Mouse (Mus musculus): Measurements from ENCODE around the gene Vasp. TPM values are rescaled to one million over a fixed set of nuclear protein-coding genes. Genes with fewer than 3 reads are reported as not detected.
A peak's percentile ranks its signal among the peaks of the same experiment; 100 is the strongest.

The Vasp gene
- total RNA-seq (2021) (10 to 100 TPM; 25.1 to 30.8 TPM), polyA plus RNA-seq (2012; rRNA removed) (43.3 and 51.5 TPM in 2 replicates)
- long read RNA-seq, partial matches to known transcripts: 0 of 4 reads
- long read RNA-seq, other reads (novel, unspliced or antisense): 1 of 4 reads

DNA sequence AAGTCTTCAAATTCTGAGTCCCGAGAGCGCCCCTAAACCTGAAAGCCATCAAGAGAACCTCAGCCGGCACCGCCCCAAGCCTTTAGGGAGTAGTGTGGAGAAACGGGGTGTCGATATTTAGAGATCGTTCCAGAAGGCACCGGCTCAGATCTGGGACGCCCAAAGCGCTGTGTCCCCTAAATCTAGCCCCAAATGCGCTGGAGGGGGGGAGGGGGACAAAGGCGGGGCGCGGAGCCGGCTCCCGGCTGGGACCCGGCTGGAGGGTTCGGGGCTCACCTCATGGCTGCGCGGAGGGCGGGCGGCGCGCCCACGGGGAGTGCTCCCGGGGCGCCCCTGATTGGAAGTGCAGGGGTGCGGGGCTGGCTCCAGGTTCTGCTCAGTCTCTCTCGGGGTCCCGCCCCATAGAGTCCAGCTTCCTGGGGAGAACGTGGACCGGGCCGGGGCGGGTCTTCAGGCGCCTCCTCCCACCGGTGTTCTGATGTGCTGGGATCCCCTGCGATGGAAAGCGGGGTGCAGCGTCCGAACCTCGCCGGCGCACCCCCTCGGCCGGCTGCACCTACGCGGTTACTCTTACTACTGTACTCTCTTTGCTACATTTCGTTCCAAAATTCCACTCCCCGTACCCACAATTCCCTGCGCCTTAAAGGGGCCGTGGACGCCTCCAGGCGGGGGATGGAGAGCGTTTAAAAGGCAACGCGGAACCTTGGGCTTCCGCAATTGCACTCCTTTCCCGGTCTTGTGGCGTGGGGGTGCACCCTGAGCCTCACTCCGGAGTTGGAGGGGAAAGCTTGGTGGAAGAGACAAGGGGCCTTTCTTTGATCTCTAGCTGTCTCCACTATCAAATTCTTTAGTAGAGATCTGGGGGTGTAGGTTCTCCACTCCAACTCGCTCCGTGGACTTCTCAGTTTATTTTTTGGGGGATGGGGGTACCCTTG lies at the start of gene Vasp:
TSS of gene Vasp (minus strand) at position 580 of the 935 bp plus-strand sequence.
- WGBS: under 1% methylated on average over 62 of the region's 62 CpGs
- Histone ChIP-seq H3K9ac (ENCODE audit: low read depth, low read length) (peak within 1 kb of the TSS; percentile 93), H3K36me3 (ENCODE audit: control insufficient read depth, insufficient read depth, low read length) (peaks cover 5% of the 10 kb centered on the region; the same call in 1 of the 2 replicates), H3K4me1 (ENCODE audit: control insufficient read depth, insufficient read depth, low read length) (peaks cover 16% of the 10 kb centered on the region), H3K27ac (peak within 1 kb of the TSS; percentile 90), H3K79me2 (replicated peaks; ENCODE audit: control insufficient read depth, insufficient read depth, low read length) (peaks cover 3% of the 10 kb centered on the region), H3K4me3 (peak within 1 kb of the TSS; percentile 65), H3K27me3 (ENCODE audit: control insufficient read depth, insufficient read depth, low read length) (no peaks in the 10 kb centered on the region)
- no peak for TF ChIP-seq CTCF (IDR thresholded peaks at IDR 0.05)
- peak; percentile 90 for TF ChIP-seq POLR2A (IDR thresholded peaks at IDR 0.05; ENCODE audit: insufficient read depth, low read depth, low read length)
- intact Hi-C loops (cut with DNase I): loop anchor here (2.0 to 5.0 kb wide), 2 partner anchors 43 to 59 kb away; partner anchors contain the start of genes Gpr4 and Opa3
- DNase-seq: peak; percentile 91 to 92

DNA sequence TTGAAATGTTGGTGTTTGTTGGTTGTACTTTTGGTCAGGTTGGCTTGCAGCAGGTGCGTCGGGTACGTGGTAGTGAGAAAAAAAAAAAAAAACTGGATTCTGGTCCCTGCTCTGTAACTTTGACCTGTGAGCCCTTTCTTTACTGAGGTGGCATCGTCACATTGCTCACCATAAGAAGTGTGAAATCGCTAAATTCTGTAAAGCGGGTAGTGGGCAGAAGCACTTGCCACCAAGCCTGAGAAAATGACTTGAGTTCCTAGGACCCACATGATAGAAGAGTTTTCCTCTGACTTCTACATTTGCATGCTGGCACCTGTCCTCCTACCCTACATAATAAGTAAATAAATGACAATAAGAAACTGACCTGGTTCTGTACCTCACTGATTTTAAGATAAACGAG lies 49.0 kb upstream of the Vasp start:
- H3K4me3 ChIP-seq: no peak overlapping the region
- intact Hi-C loops (cut with DNase I): no loop called here
- no peaks in the 10 kb centered on the region for H3K79me2 ChIP-seq (replicated peaks; ENCODE audit: control insufficient read depth, insufficient read depth, low read length)
- DNase-seq: no peak
- TF ChIP-seq CTCF (IDR thresholded peaks at IDR 0.05) (no peak), POLR2A (IDR thresholded peaks at IDR 0.05; ENCODE audit: insufficient read depth, low read depth, low read length) (no peak), EP300 (IDR thresholded peaks at IDR 0.05; ENCODE audit: insufficient read depth, low read depth, low read length) (no peak)
- peaks cover 12% of the 10 kb centered on the region for H3K4me1 ChIP-seq (ENCODE audit: control insufficient read depth, insufficient read depth, low read length)
- WGBS: 45% methylated on average over 7 of the region's 7 CpGs
- no peaks in the 10 kb centered on the region for H3K27me3 ChIP-seq (ENCODE audit: control insufficient read depth, insufficient read depth, low read length)
- peak overlapping the region; percentile 71 for H3K27ac ChIP-seq
- H3K36me3 ChIP-seq (ENCODE audit: control insufficient read depth, insufficient read depth, low read length): no peaks in the 10 kb centered on the region
- H3K9ac ChIP-seq (ENCODE audit: low read depth, low read length): no peak overlapping the region

DNA sequence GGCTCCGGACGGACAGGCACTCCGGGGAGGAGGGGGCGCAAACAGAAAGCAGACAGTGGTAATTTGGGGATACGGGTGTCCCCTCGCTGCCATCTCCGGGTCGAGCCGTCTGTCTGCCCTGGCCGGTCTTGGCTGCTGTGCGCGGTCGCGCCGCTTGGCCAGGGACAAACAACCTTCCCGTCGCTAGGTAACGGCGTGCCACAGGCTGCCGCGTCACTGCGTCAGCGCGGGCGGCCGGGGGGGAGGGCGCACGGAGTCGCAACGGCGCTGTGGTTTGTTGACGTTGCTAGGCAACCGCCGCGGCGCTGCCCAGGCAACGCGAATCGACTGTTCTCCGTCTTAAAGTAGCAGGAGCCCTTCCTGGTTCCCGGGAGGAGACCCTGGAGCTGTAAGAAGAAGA lies 48.3 kb upstream of the Vasp start:
- 1% methylated on average over 41 of the region's 41 CpGs for WGBS
- H3K27me3 ChIP-seq (ENCODE audit: control insufficient read depth, insufficient read depth, low read length): no peaks in the 10 kb centered on the region
- peak overlapping the region; percentile 82 for H3K27ac ChIP-seq
- peak; percentile 54 for TF ChIP-seq CTCF (IDR thresholded peaks at IDR 0.05)
- peak; percentile 72 for TF ChIP-seq EP300 (IDR thresholded peaks at IDR 0.05; ENCODE audit: insufficient read depth, low read depth, low read length)
- TF ChIP-seq POLR2A (IDR thresholded peaks at IDR 0.05; ENCODE audit: insufficient read depth, low read depth, low read length): peak; percentile 68
- H3K4me1 ChIP-seq (ENCODE audit: control insufficient read depth, insufficient read depth, low read length): peaks cover 12% of the 10 kb centered on the region
- peak; percentile 96 to 98 for DNase-seq
- intact Hi-C loops (cut with DNase I): no loop called here
- peak overlapping the region; percentile 55 for H3K4me3 ChIP-seq
- no peaks in the 10 kb centered on the region for H3K36me3 ChIP-seq (ENCODE audit: control insufficient read depth, insufficient read depth, low read length)
- H3K79me2 ChIP-seq (replicated peaks; ENCODE audit: control insufficient read depth, insufficient read depth, low read length): no peaks in the 10 kb centered on the region
- H3K9ac ChIP-seq (ENCODE audit: low read depth, low read length): peak overlapping the region; percentile 67

GRCm38 (mm10) chr7:19319458-19319857 lies 47.8 kb upstream of the Vasp start:
- peak overlapping the region; percentile 55 for H3K4me3 ChIP-seq
- intact Hi-C loops (cut with DNase I): no loop called here
- H3K79me2 ChIP-seq (replicated peaks; ENCODE audit: control insufficient read depth, insufficient read depth, low read length): no peaks in the 10 kb centered on the region
- peak in 1 of 2 experiments; percentile 49 for DNase-seq
- TF ChIP-seq CTCF (IDR thresholded peaks at IDR 0.05) (no peak), POLR2A (IDR thresholded peaks at IDR 0.05; ENCODE audit: insufficient read depth, low read depth, low read length) (no peak), EP300 (IDR thresholded peaks at IDR 0.05; ENCODE audit: insufficient read depth, low read depth, low read length) (no peak)
- H3K27ac ChIP-seq: peak overlapping the region; percentile 82
- 28% methylated on average over 9 of the region's 9 CpGs for WGBS
- H3K27me3 ChIP-seq (ENCODE audit: control insufficient read depth, insufficient read depth, low read length): no peaks in the 10 kb centered on the region
- H3K9ac ChIP-seq (ENCODE audit: low read depth, low read length): peak overlapping the region; percentile 67
- H3K4me1 ChIP-seq (ENCODE audit: control insufficient read depth, insufficient read depth, low read length): peaks cover 12% of the 10 kb centered on the region
- no peaks in the 10 kb centered on the region for H3K36me3 ChIP-seq (ENCODE audit: control insufficient read depth, insufficient read depth, low read length)

DNA sequence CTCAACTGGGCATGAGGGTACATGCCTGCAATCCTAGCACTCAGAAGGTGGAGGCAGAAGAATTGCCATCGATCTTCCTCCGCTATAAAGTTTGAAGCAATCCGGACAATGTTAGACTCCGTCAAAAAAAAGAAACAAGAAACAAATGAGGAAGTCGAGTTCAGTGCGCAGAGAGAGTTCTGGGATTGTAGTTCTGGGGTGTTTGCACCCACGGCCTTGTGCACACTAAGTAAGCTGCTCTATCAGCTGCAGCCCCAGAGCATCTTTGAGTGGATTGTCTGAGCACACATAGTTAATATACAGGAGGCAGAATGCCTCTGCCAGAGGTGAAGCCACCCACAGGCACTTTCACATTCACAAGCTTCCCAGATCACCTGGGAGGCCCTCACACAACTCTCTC lies 47.1 kb upstream of the Vasp start:
- 90% methylated on average over 7 of the region's 7 CpGs for WGBS
- TF ChIP-seq CTCF (IDR thresholded peaks at IDR 0.05): no peak
- no peak for TF ChIP-seq POLR2A (IDR thresholded peaks at IDR 0.05; ENCODE audit: insufficient read depth, low read depth, low read length)
- TF ChIP-seq EP300 (IDR thresholded peaks at IDR 0.05; ENCODE audit: insufficient read depth, low read depth, low read length): no peak
- intact Hi-C loops (cut with DNase I): no loop called here

GRCm38 (mm10) chr7:19318201-19318600 lies 46.6 kb upstream of the Vasp start:
- Histone ChIP-seq H3K79me2 (replicated peaks; ENCODE audit: control insufficient read depth, insufficient read depth, low read length) (no peaks in the 10 kb centered on the region), H3K4me3 (no peak overlapping the region), H3K36me3 (ENCODE audit: control insufficient read depth, insufficient read depth, low read length) (no peaks in the 10 kb centered on the region), H3K27ac (no peak overlapping the region), H3K4me1 (ENCODE audit: control insufficient read depth, insufficient read depth, low read length) (peaks cover 12% of the 10 kb centered on the region), H3K27me3 (ENCODE audit: control insufficient read depth, insufficient read depth, low read length) (no peaks in the 10 kb centered on the region), H3K9ac (ENCODE audit: low read depth, low read length) (no peak overlapping the region)
- intact Hi-C loops (cut with DNase I): no loop called here
- DNase-seq: no peak
- 84% methylated on average over 2 of the region's 2 CpGs for WGBS
- TF ChIP-seq EP300 (IDR thresholded peaks at IDR 0.05; ENCODE audit: insufficient read depth, low read depth, low read length) (no peak), POLR2A (IDR thresholded peaks at IDR 0.05; ENCODE audit: insufficient read depth, low read depth, low read length) (no peak), CTCF (IDR thresholded peaks at IDR 0.05) (no peak)

More for the DNA sequence above, 47.1 kb upstream of the Vasp start:
- Histone ChIP-seq H3K27ac (no peak overlapping the region), H3K79me2 (replicated peaks; ENCODE audit: control insufficient read depth, insufficient read depth, low read length) (no peaks in the 10 kb centered on the region), H3K27me3 (ENCODE audit: control insufficient read depth, insufficient read depth, low read length) (no peaks in the 10 kb centered on the region), H3K9ac (ENCODE audit: low read depth, low read length) (no peak overlapping the region), H3K4me1 (ENCODE audit: control insufficient read depth, insufficient read depth, low read length) (peaks cover 12% of the 10 kb centered on the region), H3K36me3 (ENCODE audit: control insufficient read depth, insufficient read depth, low read length) (no peaks in the 10 kb centered on the region), H3K4me3 (no peak overlapping the region)
- DNase-seq: no peak
